Mouse (Mus musculus) small intestine, adult 2 months (tissue): Measurements from ENCODE around the gene Cbx5.

Source experiments
- CTCF ChIP-seq: fragments of 200-500 bp; IDR thresholded peaks from 2 replicates; pipeline ENCODE4 v1.5.1; 2012; ENCODE audit warnings: low read depth, mild to moderate bottlenecking, control low read depth, inconsistent platforms, low read length, moderate library complexity, mixed read lengths; ENCODE audit not compliant: insufficient replicate concordance, insufficient read length; ENCODE audit errors: extremely low read depth
- POLR2A ChIP-seq: fragments of 200-500 bp; IDR thresholded peaks from 2 replicates; pipeline ENCODE4 v1.6.1; 2012; ENCODE audit warnings: low read depth, mild to moderate bottlenecking, control low read depth, inconsistent platforms, low read length, moderate library complexity

DNA sequence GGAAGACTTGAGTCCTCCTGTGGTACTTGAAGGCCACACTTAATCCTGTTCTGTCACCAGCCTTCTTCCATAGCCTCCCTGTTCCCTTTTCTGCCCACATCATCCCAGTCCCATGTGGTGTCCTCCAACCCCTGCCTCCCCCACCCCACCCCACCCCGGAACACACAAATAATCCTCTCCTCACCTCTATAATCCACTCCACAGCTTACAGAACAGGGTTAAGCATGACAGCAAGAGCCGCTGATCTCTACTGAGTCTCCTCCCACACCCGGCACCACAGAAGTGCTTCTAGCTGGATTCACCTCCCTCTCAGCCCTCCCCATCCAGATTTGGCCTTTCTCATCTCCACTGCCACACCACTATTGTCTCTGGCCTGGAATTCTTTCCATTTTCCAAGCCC, 71.8 kb downstream of the Cbx5 start:
- TF ChIP-seq CTCF: no peak
- TF ChIP-seq POLR2A: no peak
